Mouse (Mus musculus): ENCODE data around the gene Klhl12.
"Not testable (repeated sequence)": the region's sequence is repeated elsewhere in the genome, so short reads cannot be mapped to it uniquely, and the experiment has no call there.

Gene Klhl12

DNA sequence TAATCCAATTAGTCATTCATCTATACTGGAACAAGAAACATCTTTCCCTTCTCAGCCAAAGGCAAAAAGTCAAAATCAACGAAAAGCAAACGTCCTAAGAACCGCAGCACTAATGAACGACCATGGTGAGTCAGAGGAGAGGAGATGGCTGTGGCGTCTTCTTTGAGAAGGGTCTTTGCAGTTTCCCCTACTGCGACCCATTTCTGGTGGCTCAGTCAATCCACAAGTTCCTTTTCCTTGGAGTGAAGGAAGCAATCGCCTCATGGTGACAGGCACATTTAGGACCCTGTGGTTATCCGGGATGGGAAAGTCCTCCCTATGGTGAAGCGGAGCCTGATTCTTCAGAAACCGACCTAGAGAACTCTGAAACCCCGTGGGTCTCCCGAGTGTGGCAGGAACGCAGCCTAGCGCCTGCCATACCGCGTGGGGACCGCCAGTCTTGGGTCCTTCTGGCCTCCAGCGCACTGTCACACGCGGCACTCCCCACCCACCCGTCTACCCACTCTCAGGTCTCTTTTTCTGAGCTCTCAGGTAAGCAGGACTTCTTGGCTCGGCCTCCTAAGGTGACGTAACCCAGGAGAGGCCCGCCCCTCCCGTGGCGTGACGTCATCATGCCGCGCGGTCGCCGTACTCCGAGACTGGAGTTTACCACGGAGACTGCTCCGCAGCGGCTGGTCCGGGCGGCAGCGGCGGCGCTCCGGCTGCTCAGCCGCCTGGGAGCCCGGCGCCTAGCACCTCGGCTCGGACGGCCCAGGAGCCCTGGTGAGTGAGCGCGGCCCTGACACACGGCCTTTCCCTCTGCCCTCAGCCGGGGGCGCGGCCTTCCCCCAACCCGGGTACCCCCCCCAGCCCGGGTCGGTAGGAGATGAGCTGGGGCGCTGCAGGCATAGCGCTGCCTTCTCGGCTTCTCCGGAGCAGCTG is at the start of gene Klhl12:
Gene Klhl12 (plus strand): TSS at position 628 of the 921 bp plus-strand sequence.
- peak; percentile 96 to 98 for DNase-seq

DNA sequence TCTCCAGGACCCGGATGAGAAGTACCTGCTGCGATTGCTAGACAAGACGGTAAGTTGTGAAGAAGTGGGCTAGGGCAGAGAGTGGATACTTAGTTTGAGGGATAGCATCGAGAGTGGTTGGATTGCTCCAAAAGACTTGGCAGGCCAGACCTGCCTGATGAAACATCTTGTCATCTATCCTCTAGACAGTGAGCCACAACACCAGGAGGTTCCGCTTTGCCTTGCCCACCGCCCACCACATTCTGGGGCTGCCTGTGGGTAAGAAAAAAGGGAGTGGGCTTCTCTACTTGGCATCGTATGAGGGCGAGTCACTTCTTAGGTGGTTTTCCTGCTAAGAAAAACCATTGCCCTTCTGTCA is 48.9 kb upstream of the Klhl12 start:
- DNase-seq = no peak

DNA sequence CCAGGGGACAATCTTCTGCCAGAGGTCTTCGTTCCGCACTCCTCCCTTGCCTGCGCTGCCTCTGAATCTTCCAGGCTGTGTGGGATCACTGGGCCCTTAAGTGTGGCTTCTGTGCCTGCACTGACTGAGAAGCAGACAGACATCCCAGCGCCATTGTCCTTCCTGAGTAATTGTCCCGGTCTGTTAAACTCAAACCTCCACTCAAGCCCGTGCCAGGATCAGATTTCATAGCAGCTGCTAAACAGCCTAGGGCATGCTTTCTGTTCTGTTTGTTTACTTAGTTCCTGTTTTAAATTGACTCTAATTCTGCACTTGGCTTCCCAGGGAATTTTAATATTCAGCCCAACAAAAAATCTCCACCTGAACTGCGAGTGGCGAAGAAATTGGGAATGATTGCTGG is 47.3 kb upstream of the Klhl12 start:
- DNase-seq = peak; percentile 57 to 61

DNA sequence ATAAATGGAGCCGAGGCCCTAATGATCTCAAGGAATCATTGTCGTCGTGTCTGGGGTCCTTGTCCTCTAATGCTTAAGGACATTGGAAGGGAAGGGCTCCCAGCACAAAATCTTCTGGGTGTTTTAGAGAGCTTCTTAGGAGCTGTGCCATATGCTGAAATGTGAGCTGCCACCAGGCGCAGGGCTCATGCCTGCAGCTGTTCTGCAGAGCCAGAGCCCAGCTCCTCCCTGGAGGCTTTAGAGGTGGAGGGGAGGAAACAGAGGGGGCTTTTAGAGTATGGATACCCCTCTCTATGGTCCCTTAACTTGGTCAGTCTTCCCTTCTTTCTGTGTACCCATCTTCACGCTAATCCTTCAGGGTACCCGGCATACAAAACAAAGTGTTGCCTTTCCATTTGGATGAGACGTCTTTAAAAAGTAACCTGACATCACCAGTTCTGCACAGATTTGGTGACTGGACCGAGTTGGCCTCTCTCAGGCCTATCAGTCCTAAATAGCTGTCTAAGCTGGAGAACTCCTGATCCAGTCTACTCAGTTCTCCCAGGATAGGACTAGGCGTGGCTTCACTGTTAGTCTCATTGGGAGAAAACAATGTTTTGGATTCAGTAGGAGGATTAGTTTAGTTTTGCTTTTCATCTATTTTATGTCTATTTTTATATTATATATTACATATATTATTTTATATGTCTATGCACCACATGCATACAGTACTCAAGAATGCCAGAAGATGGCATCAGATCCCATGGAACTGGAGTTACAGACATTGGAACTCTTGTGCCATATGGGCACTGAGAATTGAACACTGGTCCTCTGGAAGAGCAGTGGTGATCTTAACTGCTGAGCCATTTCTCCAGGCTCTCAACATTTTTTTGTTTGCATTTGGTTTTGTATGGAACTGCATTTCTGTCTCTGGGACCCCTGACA is 43.4 kb upstream of the Klhl12 start:
- no peak for DNase-seq

DNA sequence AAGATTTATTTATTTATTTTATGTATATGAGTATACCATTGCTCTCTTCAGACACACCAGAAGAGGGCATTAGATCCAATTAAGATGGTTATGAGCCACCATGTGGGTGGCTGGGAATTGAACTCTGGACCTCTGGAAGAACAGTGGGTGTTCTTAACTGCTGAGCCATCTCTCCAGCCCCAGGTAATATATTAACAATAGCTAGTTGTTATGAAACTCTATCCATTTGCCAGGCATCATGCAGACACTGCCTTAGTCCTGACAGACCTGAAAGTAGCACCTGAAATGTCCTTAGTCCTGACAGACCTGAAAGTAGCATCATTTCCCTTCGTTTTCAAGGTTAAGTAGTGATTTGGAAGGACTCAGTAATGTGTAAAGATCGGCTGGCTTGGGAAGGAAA is 41.3 kb upstream of the Klhl12 start:
- DNase-seq = peak; percentile 45 to 52

DNA sequence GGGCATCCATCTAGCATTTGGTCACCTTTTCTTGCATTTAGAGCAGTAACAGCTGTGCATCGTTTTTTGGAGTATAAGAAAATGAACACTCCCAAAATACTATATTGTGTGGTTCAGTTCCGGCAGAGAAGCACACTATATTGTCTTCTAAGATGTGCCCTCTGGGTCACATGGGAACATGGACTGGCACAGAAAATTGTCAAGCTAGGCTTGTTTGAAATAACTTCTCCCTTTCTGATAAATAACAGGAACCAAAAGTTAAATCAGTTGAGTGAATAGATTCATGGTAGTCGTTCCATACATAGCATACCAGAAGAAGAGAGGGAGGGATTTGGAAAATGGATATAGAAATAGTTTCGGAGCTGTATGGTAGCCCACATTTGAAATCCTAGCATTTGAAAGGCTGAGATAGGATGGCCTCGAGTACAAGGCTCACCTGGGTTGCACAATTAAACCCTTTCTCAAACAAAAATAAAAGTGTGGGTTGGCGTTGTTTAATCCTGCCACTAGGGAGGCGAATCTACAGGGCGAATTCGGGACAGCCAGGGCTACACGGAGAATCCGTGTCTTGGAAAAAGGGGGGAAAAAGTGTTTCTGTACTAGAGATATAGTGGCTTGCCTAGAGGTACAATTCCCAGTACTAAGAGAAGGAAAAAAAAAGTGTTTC is 40.7 kb upstream of the Klhl12 start:
- DNase-seq = no peak

DNA sequence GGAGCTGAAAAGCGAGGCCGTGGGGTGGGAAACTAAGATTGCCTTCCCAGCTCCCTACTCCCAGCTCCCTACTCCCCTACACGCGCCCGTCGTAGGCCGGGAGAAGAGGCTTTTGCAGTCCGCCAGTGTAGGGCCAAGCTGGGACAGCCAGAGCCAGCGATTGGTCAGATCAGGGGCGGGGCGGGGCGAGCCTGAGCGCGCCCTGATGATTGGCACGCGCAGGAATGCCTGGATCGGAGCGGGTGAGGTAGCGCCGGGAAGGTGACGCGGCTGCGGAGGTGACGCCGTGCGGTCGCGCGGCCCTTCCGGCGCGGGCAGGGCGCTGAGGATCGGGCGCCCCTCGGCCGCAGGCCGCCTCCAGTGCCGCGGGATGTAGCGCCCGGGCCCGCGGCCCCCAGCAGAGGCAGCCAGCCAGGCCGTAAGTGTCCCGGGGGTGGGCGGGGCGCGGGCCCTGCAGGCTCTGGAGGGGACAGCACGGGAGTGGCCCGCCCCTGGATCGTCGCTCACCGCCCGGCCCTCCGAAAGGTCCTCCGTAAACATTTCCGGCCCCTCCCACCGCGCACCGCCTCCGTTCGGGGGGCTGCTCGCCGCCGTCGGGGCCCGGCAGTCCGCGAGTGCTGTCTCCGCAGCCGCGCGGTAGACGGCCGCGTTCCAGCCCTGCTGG is 40.0 kb upstream of the Klhl12 start, which contains the start of gene Adipor1:
Gene Adipor1 (plus strand): TSS at position 211 of the 664 bp plus-strand sequence.
- DNase-seq = peak; percentile 99

DNA sequence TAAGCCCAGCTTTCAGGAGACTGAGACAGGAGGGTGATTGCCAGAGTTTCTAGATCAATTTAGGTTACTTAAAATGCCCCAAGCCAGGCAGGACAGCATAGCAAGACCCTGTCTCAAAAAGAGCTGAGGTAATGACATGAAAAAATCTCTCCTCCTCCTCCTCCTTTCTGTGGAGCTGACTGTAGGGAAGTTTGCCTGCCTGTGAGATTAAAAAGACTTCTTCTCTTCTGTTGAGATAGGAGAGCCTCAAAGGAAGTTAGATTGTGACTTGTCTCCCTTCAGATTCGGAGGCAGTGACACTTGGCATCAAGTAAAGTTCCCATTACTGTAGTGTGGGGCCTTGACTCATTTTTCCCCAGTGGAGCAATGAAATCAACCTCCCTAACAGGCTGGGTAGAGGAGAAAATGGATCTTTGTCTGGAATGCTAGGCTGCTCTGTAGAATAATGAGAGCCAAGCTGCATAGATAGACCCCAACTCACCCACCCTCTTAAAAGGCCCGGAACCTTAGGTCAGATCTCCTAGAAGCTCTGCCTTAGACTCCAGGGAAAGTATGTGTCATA is 36.8 kb upstream of the Klhl12 start:
- DNase-seq = no peak

DNA sequence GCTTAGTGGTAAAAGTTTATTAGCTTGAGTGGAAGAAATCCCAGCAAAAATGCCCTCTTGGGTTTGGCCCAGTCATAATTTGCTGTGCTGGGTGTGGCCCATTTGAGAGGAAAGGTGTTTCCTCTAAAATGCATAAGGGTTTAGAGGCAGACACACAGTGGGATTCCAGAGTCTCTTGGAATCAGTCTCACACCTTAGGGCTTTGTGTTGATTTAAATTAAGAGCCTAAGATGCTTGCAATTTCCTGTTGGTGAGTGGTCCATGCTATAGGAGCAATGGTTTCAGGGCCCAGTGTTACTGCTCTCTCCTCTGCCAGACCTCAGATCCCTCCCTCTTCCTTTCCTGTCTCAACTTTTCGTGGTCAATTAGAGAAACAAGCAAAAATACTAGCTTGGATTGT is 36.2 kb upstream of the Klhl12 start:
- no peak for DNase-seq

DNA sequence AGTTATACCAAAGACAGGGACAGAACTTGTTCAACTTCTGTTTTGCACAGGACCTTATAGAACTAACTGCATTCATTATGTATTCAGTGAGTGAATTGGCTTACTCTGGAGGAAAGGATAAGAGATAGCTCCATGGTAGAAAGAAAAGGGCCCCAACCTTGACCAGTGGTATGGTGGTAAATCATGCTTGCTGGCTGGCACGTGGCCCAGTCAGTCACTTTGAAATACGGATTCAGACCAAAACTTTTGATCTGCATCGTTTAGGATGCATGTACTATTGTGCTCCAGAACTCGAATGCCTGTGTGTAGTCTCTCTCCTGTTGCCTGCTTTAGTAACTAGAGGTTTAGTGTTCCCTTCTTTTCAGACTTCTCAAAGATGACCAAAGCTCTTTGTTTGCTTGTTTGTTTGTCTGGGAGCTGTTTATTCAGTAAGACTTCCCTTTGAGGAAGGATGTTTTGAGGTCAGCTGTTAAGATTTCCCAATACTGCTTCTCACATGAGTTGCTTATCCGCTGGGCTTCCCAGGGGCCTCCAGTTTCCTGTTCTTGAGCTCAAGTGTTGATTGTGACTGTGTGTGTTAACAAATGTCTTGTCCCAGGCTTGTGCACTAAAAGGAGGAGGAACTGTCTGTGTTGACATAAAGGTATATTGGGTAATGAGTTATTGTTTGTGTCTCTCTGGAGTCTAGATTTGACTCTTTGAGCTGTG is 35.4 kb upstream of the Klhl12 start:
- peak; percentile 42 to 63 for DNase-seq

DNA sequence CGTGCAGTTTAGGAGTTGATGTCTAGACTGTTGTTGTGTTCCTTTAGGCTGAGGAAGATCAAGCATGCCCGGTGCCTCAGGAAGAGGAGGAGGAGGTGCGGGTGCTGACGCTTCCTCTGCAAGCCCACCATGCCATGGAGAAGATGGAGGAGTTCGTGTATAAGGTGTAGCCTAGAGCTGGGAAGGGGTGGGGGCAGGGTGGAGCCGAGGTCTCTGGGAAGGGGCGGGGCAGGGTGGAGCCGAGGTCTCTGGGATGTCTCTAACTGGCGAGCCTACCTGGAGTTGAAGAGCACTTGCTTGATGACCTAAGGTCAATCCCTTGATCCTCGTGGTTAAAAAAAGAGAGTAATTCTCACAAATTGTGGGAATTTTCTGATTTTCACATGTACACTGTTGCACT is 31.4 kb upstream of the Klhl12 start:
- DNase-seq = no peak

DNA sequence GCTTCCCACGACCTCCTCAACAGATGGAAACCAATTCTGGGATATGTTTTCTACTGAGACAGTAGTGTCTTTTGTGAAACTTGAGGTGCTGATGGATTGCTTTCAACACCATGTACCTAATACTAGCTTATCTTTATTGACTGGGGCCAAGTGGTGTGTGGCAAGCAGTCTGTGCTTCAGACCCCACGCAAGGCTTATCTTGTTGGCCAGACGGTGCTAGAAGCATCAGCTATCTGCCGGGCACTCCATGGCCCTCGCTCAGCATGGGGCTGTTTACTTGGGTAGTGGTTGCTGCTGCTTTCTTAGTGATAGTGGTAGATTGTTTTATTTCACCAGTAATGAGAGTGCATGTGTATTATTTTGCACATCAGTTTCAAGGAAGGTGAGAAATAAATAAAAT is 29.0 kb upstream of the Klhl12 start:
- DNase-seq = no peak

DNA sequence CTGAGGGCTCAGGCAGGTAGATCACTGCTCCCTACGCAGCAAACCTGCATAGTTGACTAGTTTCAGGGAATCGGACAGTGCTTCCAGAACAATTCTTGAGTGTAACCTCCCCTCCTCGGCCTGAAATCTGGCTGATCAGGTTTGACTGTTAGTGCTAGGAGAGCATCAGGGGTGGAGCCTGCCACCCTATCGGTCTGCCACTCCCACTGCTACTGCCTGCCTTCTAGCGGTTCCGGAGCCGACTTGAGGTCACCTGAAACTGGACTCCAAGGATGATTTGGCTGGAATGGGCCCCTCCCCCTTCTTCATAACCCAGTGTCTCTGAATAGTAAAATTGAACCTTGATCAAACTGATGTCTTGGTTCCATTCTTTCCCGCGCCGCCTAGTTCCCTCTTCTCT is 22.3 kb upstream of the Klhl12 start:
- DNase-seq = no peak

DNA sequence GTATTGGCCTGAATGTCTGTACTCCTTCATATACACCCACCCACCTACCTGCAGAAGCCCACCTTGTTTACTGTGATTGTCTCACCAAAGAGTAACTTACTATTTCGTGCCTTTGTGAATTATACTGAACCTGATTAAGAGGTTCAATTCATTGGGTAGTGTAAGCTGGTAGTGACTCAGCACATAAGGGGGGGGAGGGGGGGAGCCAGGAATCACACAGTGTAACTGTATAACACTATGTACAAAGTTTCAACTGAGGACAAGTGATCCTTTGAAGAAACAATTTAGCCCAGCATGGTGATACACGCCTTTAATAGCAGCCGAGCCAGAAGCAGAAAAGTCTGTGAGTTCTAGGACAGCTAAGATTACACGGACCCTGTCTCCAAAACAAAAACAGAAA is 21.9 kb upstream of the Klhl12 start:
- no peak for DNase-seq

DNA sequence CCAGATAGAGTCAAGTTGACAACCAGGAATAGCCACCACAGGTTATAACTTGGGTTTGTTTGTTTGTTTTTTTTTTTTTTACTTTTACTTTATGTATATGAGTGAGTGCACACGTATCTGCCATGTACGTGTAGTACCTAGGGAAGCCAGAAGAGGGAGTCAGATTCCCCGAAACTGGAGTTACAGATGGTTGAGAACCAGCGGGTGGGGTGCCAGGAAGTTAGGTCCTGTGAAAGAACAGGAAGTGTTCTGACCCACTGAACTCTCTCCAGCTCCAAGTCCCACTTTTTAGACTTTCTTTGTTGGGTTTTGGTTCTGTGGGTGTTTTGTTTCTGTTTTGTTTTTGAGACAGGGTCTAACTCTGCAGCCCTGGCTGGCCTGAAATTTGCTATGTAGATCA is 19.9 kb upstream of the Klhl12 start:
- DNase-seq = peak; percentile 30 to 58

DNA sequence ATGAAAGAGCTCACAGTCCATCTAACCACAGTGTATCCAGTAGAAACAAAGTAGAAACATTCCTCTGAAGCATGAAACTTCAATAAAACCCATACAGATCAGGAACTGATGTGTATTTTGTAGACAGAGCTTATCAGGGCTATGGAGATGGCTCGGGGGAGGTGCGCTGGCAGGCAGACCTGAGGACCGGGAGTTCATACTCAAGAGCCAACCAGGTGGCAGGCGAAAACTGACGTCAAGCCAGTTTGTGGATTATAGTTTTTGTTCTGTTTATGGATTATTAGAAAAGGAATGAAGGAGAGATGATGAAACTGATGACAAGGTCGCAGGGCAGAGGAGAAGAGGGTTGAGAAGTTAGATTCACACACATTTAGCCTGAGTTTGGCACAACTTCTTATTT is 14.9 kb upstream of the Klhl12 start:
- no peak for DNase-seq

DNA sequence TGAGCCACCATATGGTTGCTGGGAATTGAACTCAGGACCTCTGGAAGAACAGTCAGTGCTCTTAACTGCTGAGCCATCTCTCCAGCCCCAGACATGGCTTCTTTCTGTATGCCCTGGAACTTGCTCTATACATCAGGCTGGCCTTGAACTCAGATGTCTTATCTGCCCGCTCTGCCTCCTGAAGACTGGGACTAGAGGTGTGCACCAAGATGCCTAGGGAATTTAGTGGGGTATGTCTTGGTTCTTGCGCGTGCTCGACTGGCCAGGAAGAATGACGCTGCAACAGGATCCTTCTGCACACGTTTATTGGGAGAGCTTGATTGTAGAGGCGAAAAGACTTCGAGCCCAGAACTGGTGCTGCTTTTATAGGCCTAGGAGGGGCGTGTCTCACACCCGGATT is 13.6 kb upstream of the Klhl12 start:
- not testable (repeated sequence) for DNase-seq

DNA sequence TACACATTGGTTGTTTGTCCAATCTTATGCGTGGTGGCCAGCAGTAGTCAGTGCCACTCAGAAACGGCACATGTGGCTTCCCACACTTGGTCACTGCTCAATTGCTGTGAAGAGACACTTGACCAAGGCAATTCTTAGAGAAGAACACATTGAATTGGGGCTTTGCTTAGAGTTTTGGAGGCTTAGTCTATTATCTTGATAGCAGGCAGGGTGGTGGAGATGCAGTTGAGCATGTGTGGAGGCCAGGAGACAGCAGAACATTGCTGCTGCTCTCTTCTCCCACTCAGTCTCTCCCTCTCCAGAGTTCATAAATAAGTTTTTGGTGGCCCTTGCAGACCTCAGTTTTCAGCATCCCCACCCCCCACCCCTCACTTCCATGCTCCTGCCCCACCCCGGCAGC is 12.9 kb upstream of the Klhl12 start:
- DNase-seq = no peak

DNA sequence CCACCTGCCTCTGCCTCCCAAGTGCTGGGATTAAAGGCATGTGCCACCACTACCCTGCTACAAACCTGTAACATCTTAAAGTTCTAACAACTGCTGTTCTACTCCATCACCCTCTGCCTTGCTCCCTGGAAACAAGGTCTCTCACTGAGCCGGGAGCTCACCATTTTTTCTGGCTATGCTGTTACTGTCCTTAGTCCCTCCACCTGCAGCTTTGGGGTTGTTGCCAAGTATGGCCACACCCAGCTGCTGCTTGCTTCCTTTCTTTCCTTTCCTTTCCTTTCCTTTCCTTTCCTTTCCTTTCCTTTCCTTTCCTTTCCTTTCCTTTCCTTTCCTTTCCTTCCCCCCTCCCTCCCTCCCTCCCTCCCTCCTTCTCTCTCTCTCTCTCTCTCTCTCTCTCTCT is 12.0 kb upstream of the Klhl12 start:
- DNase-seq = not testable (repeated sequence)

DNA sequence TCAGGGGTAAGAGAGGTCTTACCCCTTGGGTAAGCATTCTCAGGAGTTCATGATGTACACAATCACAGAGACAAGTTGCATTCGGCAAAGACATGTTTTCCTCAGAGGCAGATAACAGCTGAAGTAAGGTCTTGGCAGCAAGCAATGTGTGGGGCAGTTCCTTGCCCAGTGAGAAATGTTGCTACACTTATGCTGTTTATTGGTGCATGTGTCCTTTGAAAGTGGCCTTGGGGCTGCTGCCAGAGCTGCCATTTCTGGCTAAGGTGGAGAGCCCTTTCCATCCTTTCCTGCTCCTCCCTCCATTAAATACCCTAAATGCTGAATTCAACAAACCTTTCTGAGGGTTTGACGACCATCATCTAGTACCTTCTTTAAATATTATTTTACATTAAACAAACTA is 9.9 kb upstream of the Klhl12 start:
- no peak for DNase-seq

DNA sequence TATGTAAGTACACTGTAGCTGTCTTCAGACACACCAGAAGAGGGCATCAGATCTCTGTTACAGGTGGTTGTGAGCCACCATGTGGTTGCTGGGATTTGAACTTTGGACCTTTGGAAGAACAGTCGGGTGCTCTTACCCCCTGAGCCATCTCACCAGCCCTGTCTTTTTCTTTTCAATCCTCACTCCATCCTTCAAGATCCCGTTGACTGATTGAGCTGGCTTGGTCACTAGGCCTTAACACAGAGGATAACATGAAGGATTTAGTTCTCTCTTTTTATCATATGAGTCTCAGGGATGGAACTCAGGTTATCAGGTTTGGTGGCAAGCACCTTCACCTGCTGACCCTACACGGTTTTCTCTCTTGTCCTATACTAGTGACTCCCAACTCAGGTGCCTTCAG is 6.8 kb upstream of the Klhl12 start:
- not testable (repeated sequence) for DNase-seq

DNA sequence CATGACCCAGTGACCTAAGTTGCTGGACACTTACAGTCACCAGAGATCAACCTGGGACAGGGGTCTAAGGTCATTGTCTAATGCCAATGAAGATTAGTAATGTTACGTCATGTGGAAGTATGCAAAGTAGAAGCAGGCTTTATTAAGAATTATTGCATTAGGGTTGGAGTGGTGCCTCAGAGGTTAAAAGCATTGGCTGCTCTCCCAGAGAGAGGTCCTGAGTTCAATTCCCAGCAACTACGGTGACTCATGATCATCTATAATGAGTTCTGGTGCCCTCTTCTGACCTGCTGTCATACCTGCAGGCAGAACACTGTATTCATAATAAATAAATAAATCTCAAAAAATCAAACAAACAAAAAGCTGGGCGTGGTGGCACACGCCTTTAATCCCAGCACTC is 5.1 kb upstream of the Klhl12 start:
- no peak for DNase-seq
